Mouse (Mus musculus) liver, embryonic 14.5 days (tissue): ENCODE measurements around the gene Heatr9.

ENCODE experiments used
- CTCF ChIP-seq: IDR thresholded peaks from 2 replicates; pipeline ENCODE4 v1.5.1; 2016; ENCODE audit warnings: antibody characterized with exemption, low read depth, control low read depth
- EP300 ChIP-seq: IDR thresholded peaks from 2 replicates; pipeline ENCODE4 v1.6.1; 2016; ENCODE audit warnings: antibody characterized with exemption, low read depth

- TF ChIP-seq CTCF (no peak), EP300 (no peak)
Observed at GRCm38 (mm10) chr11:83544214-83544613, 22.2 kb upstream of the Heatr9 start.
